Mouse (Mus musculus): ENCODE results near the gene Gm14325.
"Not testable (repeated sequence)": the region's sequence is repeated elsewhere in the genome, so short reads cannot be mapped to it uniquely, and the experiment has no call there.

- TF ChIP-seq CTCF, POLR2A (IDR thresholded peaks at IDR 0.05; ENCODE audit: insufficient read depth, low read depth, low read length): not testable (repeated sequence)
Measured at GRCm38 (mm10) chr2:177843666-177844065, 3.5 kb upstream of the Gm14325 start.
